Mouse (Mus musculus) left cerebral cortex, postnatal 14 days (tissue): ENCODE results near the gene Hba-a1. TPM values are rescaled to one million over a fixed set of nuclear protein-coding genes. Genes with fewer than 3 reads are reported as not detected.
"Not testable (repeated sequence)": the region's sequence is repeated elsewhere in the genome, so short reads cannot be mapped to it uniquely, and the experiment has no call there.

Experiments
- DNase-seq, 2 experiments: peaks; one replicate each; pipeline ENCODE4 v3.0.0; 2021 to 2022; ENCODE audit warnings: low spot score in 2 of 2, mixed read lengths in 1 of 2
- intact Hi-C: fragments of 180-260 bp; cut with DNase I; formaldehyde crosslinking; loops from one replicate; pipeline ENCODE4 v1.15.1; 2025
- long read RNA-seq, 2 experiments: library from polyadenylated mRNA; stranded (forward); transcript quantifications; one replicate each; pipeline ENCODE4 v2.0.0; 2021
- total RNA-seq, 2 experiments: library from RNA; stranded (reverse); gene quantifications; 2 replicates each; pipeline ENCODE4 v1.2.3; 2021

Hba-a1 gene
- 100 to 1,000 TPM; 855 to 863 TPM for total RNA-seq
- long read RNA-seq, experiment 1, transcript Hba-a1-201 (3 exons, 699 nt) = major isoform, 250 of 253 reads
- long read RNA-seq, experiment 1, partial matches to known transcripts = 3 of 253 reads
- long read RNA-seq, experiment 1, other reads (novel, unspliced or antisense) = 0 of 253 reads
- long read RNA-seq, experiment 2, transcript Hba-a1-201 (3 exons, 699 nt) = major isoform, 254 of 257 reads
- long read RNA-seq, experiment 2, partial matches to known transcripts = 2 of 257 reads
- long read RNA-seq, experiment 2, other reads (novel, unspliced or antisense) = 0 of 257 reads

- intact Hi-C loops = loop anchor here (10.0 kb wide), 1 partner anchor 52 kb away; no protein-coding TSS in a partner anchor
- not testable (repeated sequence) for DNase-seq
Observed at GRCm38 (mm10) chr11:32283091-32283777, at the start of gene Hba-a1. TSS of gene Hba-a1 (plus strand) at chr11:32283511.

- no peak for DNase-seq
- intact Hi-C loops = no loop called here
Observed at GRCm38 (mm10) chr11:32233895-32234294, 49.4 kb upstream of the Hba-a1 start.

- intact Hi-C loops = no loop called here
- DNase-seq = no peak
Observed at GRCm38 (mm10) chr11:32234816-32235485, 48.4 kb upstream of the Hba-a1 start.

GRCm38 (mm10) chr11:32235646-32236045 lies 47.7 kb upstream of the Hba-a1 start:
- intact Hi-C loops = no loop called here
- peak; percentile 67 to 77 for DNase-seq

GRCm38 (mm10) chr11:32236132-32236531 lies 47.2 kb upstream of the Hba-a1 start:
- intact Hi-C loops = no loop called here

GRCm38 (mm10) chr11:32236712-32237410 lies 46.5 kb upstream of the Hba-a1 start:
- intact Hi-C loops = no loop called here
- DNase-seq = peak; percentile 62 to 86

More at GRCm38 (mm10) chr11:32236132-32236531, 47.2 kb upstream of the Hba-a1 start:
- no peak for DNase-seq

- no peak for DNase-seq
- intact Hi-C loops = no loop called here
Observed at GRCm38 (mm10) chr11:32237411-32237795, 45.9 kb upstream of the Hba-a1 start.

GRCm38 (mm10) chr11:32238093-32238860 lies 45.0 kb upstream of the Hba-a1 start:
- intact Hi-C loops = loop anchor here (1.0 to 2.0 kb wide), 2 partner anchors 21 to 55 kb away; no protein-coding TSS in a partner anchor
- peak; percentile 76 to 77 for DNase-seq

GRCm38 (mm10) chr11:32241391-32241790 lies 41.9 kb upstream of the Hba-a1 start:
- intact Hi-C loops = no loop called here
- no peak for DNase-seq

- intact Hi-C loops = no loop called here
- DNase-seq = no peak
Observed at GRCm38 (mm10) chr11:32242209-32242608, 41.1 kb upstream of the Hba-a1 start.

- peak; percentile 51 to 55 for DNase-seq
- intact Hi-C loops = no loop called here
Observed at GRCm38 (mm10) chr11:32243205-32243955, 39.9 kb upstream of the Hba-a1 start.

GRCm38 (mm10) chr11:32244064-32244463 lies 39.2 kb upstream of the Hba-a1 start:
- DNase-seq = no peak

GRCm38 (mm10) chr11:32244617-32245016 lies 38.7 kb upstream of the Hba-a1 start:
- intact Hi-C loops = no loop called here

More at GRCm38 (mm10) chr11:32244064-32244463, 39.2 kb upstream of the Hba-a1 start:
- intact Hi-C loops = no loop called here

GRCm38 (mm10) chr11:32245614-32246013 lies 37.7 kb upstream of the Hba-a1 start:
- DNase-seq = no peak
- intact Hi-C loops = no loop called here

More at GRCm38 (mm10) chr11:32244617-32245016, 38.7 kb upstream of the Hba-a1 start:
- no peak for DNase-seq

- intact Hi-C loops = no loop called here
- DNase-seq = peak in 1 of 2 experiments; percentile 22
Observed at GRCm38 (mm10) chr11:32247068-32247467, 36.2 kb upstream of the Hba-a1 start.

GRCm38 (mm10) chr11:32248350-32248749 lies 35.0 kb upstream of the Hba-a1 start:
- intact Hi-C loops = no loop called here

GRCm38 (mm10) chr11:32250880-32251763 lies 32.2 kb upstream of the Hba-a1 start:
- DNase-seq = no peak
- intact Hi-C loops = no loop called here

More at GRCm38 (mm10) chr11:32248350-32248749, 35.0 kb upstream of the Hba-a1 start:
- DNase-seq = peak in 1 of 2 experiments; percentile 5
